Mouse (Mus musculus) layer of hippocampus, adult 8-10 months (tissue): ENCODE data around the gene Csmd2. TPM values are rescaled to one million over a fixed set of nuclear protein-coding genes. Genes with fewer than 3 reads are reported as not detected.

Source experiments
- DNase-seq, 2 experiments: peaks; one replicate each; pipeline ENCODE4 v3.0.0; 2022; ENCODE audit warnings: low spot score in 2 of 2
- total RNA-seq, 4 experiments: library from RNA; stranded (reverse); gene quantifications; 2 replicates each; pipeline ENCODE4 v1.2.4; 2022

Csmd2 gene
- total RNA-seq, 4 experiments from 2014 or later = 44.2 to 51.5 (median 46.8) TPM

DNA sequence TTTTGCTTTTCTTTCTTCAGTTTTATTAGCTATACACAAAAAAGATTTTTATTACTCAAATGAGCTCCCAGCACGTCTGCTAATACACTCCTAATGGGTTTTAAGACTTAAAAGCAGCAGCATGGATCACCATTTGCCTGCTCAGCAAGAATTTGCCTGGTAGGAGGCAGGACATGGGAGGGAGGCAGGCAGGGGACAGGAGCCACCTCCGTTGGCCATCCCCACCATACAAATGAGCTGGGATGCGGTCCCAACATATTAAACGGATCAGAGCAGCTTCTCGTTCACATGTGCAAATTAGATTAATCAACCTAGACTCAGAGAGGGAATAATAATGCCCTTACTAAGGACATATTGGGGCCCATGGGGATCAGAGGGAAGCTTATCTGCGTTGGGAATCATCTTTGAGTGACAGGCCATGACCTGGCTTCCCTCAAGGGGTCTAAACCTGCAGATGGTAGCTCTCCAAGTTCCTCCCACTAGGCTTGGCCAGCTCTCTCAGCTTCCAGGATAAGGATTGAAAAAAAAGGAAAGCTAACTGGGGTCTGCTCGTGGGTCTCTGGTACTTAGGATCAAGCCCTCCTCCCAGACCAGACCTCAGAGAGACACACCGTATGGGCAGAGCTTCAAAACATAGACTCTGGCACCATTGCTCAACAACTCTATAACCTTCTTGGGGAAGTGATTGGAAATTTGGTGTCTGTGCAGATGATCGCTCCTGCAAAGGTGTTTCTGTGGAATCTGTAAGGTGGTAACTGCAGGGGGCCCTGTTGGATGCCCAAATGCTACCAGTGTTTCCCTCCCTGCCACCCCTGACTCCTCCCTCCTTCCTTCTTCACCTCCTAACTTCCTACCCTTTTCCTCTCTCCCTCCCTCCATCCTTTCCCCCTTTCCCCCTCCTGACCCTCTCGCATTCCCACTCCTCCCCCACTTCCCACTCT, 153.8 kb downstream of the Csmd2 start:
- DNase-seq = no peak

DNA sequence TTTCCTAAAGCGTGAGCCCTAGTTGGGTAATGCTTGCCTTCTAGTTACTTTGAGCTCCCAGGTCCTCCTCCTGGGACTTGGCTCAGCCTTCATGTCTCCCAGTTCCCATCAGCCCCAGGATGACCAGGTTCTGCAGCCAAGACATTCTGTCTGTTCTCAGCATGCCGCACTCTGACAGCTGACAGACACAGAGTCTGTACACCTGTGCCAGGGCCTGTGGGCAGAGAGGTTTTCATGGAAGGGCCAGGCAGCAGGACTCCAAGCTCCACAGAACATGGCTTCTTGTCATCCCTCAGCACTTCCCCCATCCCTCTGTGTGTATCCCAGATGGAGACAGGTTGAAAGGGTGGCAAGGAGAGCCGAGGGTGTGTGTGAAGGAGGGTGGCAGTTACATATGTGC, 154.6 kb downstream of the Csmd2 start:
- DNase-seq = no peak

DNA sequence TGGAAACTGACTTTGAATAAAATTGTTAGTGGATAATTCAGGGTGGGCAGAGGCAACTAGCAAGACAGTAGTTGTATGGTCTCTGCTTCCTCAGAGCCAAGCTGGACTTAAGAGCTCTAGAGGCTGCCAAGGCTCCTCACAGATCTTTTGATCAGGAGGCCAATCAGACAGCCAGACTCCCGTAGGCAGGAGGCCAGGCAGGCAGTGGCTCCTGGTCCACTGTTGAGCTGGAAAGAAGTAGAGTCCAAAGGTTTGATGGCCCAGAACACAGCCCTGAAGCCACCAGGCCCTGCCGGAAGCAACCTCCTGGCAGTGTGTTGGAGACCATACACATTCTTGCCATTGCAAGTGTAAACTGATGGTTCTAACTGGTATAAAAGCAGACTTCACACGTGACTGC, 155.5 kb downstream of the Csmd2 start:
- no peak for DNase-seq

DNA sequence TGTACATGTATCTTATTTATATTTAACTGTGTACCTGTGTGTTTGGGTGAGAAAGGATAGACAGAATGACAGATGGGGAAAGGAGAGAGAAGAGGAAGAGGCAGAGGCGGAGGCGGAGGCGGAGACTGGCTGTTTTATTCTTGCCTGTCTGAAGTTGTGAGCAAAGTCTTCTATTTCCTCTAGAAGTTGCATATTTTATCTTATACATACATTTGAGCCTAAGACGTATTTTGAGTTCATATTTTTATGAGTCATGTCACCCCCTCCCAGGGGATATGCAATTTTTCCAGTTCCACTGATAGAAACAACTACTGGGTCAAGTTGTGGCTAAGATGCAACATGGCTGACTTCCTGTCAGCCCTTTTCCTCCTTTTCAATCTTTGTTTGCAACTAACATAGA, 161.9 kb downstream of the Csmd2 start:
- no peak for DNase-seq

DNA sequence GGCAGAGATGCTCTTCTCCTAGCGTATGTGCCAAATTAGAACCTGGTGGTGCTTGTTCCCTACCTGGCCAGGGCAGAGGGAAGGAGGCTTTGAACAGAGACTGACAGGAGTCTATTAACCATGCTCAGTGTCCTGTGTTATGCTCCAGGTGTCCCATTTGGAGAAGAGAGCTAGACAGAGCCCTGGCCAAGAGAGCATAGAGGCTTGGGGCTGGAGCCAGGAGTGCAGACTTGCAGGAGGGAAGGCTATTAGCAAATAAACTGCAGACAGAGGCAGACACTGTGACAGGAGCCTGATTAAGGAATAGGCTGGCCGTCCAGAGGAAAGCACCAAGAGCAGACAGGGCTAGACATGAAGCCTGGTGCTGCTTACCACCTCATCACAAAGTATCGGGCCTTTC, 164.4 kb downstream of the Csmd2 start:
- DNase-seq = no peak

DNA sequence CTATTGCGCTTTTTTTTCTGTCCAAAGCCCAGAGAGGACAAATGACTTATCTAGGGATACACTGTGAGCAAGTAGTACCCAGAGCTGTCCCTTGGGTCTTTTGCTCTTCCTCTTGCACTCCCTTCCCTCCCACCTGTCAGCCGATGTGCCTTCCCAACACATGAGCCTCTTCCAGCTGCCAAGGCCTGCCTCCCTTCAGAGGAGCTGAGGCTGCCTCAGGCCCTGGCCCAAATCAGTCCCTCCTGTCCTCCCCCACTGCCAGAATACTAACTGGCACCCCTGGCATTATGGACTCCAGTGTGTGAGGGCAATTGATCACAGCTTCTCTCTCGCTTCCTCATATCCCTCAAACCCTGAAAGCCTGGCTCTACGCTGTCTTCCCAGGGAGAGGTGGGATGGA, 165.5 kb downstream of the Csmd2 start:
- DNase-seq = no peak

DNA sequence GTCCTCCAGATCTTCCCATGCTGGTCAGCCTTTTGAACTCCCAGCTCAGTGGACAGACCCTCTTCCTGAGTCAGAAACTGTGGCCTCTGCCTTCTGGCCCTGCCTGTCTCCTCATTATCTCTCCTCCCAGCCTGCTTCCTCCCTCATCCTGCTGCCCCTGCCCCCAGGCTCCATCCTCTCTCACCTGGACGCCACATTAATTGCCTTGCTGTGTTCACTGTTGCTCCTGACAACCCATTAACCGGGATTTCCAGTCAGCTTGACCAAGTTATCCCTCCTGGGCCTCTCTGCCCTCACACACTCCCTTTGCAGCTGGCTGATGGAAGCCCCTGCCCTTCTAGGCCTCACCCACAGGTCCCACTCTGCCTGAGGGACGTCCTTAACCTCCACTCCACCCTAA, 167.6 kb downstream of the Csmd2 start:
- no peak for DNase-seq

DNA sequence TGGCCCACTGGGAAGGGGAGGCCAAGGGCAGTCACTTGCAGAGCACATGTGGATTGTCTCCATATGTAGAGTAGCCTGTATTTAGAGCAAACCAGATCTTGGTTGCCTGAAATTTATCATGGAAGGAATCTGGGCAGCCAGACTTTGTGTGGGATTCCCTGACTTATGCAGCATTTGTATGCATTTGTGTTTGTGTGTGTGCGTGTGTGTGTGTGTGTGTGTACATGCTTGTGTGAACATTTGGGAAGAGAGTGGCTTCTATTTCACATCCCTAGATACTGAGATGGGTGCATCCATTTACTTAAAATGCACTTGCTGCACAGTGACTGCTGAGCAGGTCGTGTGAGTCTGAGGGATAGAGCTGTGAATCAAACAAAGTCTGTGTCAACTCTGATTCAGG, 173.0 kb downstream of the Csmd2 start:
- DNase-seq = no peak

DNA sequence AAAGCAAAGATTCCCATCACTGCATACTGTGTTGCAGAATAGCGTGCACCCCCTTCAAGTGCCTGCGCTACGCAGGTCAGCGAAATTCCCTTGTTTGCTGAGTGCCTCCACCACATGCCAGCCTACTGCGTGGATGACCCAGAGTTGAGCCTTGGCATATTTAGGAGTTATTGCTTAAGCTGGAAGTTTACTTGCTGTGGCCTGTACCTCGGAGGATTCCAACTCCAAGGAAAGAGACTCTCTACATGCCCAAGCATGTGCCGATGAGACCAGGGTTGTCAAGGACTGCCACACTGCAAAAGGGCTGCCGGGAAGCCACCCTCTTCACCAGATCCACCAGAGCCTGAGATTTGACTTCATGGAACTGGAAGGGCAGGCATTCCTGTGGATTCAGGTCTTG, 182.5 kb downstream of the Csmd2 start:
- DNase-seq = no peak

DNA sequence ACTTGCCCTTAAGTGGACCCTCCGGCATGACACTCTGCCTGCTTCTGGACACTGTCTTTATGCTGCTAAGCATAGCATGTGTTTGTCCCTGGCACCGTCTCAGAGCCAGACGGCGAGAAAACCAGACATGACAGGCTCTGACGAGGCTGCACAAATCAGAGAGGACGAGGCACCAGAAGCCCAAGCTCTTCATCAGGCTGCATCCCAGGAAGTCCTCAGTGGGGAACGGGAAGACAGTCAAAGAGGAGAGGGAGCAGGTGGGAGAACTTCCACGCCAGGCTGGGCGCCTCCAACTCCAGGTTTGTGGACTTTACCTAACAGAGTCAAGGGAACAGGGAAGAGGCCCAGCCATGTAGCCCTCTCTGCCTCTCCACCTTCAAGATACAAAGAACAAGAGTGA, 183.6 kb downstream of the Csmd2 start:
- peak in 1 of 2 experiments; percentile 33 for DNase-seq

DNA sequence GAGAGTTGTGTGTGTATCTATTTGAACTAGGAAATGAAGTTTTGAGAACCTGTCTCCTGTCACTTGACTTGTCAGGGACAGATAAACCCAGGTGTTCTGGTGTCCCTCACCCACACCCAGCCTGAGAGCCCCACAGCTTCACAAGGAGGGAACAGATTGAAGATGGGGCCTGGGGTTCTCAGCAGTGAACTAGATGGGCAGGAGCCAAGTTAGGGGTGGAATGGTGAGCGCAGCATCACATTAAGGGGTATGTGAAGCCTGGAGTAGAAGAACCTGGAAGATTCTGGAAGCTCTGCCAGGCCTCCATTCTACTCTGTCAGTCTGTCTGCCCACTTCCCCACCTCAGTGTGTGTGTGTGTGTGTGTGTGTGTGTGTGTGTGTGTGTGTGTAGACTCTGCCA, 184.0 kb downstream of the Csmd2 start:
- no peak for DNase-seq

DNA sequence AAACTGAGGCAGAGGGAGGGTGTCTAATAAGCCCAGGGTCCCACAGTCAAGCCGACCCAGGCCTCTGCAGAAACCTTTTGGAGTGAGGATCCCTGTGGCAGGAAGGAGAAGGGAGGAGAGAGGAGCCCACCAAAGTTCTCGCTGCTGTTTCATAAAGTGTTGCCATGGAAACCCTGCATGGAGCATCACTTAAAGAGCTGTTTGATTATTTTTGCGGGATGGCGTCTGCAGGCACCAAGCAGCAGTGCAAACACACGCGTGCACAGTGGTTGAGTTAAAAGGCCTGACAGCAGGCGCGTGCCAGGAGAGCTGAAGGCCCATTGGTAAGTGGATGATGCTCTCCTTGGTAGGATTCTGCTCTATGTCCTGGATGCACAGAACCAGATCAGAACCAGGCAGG, 191.3 kb downstream of the Csmd2 start:
- no peak for DNase-seq

DNA sequence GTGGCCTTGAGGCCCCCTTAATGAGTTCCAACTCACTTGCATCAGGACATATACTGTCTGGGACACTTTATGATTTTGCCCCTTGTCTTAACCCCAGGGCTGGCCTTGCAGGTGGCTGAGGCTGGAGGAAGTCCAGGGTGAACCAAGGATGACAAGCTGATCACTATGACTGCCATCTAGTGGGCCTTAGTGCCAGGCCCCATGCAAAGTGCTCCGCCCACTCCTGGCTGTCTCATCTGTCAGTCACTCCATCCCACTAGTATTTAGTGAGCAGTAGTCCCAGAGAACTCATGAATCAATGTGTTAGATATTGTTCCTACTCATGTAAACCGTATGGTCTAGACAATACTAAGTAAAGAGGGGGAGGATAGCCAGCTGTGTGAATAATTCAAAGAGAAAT, 191.9 kb downstream of the Csmd2 start:
- DNase-seq = peak; percentile 37 to 56

DNA sequence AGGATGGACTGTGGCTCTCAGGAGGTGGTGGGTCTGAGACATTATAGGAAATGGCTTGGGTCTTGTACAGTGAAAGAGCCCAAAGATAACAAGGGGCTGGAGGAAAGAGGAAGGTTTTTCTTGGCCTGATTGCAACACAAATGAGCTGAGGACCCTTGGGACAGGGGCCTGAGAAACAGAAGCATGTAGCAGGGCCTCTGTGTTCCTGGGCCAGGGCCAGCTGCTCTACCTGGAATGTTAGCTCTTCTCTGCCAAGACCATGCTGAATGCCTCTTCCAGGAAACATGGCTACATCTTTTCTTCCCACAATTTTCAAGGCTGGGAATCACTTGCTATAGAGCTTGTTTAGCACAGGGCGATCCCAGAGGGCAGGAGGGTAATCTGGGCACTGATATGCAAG, 197.1 kb downstream of the Csmd2 start:
- DNase-seq = no peak

DNA sequence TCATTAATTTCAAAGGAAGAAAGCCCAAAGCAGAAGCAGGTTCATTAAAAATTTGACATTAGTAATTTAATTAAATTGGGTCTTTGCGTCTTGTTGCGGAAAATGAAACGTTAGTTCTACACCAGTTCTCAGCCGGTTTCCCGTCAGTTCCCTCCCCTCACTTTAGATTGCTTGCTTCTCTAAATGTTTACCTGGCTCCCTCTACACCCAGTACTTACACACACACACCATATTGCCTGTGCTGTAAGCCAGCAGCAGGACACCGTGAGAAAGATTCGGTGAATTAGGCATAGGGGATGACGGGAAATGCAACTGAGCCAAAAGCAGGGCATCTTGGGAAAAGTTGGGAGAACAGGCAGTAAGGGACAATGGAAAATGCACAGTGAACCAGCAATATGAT, 206.8 kb downstream of the Csmd2 start:
- no peak for DNase-seq

DNA sequence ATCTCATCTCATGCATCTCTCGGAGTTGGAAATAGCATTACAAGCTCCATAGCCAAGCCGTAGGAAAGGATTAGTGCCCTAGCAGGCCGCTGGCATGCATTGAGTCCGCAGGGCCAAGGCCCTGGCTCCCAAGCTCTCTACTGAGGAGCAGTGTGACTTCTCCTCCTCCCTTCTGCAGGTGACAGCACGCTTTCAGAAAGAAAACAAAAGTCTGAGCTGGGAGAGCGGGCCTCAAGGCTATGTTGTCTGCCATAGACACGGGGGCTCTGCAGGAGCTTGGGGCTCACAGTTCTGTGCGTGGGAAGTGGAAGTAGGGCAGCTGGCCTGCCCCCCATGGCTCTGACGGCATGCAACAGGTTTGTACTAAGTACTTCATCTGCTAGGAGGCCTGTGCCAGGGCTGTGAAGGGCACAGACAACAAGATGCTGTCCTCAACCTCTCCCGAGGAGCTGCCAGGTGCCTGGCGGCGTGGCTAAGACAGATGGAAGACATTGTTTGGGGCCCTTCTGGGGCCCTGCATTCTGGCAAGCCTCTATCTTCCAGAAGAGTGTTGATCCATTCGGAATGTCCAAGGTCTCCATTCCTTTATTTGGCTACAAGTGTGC, 230.4 kb downstream of the Csmd2 start:
- peak in 1 of 2 experiments; percentile 23 for DNase-seq

DNA sequence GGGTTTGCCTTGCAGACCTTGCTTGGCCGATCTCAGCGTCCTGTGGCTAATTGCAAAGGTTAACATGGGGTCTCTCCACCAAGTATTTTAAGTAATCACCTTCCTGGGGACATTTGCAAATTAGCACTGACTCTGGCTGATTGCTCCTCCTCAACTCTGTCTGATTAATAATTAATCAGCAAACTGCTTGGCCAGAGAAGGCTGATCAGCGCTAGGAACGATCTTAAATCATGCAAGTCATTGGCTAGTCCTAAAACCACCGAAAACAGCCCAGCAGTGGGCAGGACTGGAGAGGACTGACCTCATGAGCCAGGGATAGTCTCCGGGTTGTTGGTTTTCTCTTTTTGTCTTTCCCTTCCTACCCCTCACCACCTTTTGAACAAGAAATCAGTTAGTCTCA, 236.8 kb downstream of the Csmd2 start:
- DNase-seq = no peak

DNA sequence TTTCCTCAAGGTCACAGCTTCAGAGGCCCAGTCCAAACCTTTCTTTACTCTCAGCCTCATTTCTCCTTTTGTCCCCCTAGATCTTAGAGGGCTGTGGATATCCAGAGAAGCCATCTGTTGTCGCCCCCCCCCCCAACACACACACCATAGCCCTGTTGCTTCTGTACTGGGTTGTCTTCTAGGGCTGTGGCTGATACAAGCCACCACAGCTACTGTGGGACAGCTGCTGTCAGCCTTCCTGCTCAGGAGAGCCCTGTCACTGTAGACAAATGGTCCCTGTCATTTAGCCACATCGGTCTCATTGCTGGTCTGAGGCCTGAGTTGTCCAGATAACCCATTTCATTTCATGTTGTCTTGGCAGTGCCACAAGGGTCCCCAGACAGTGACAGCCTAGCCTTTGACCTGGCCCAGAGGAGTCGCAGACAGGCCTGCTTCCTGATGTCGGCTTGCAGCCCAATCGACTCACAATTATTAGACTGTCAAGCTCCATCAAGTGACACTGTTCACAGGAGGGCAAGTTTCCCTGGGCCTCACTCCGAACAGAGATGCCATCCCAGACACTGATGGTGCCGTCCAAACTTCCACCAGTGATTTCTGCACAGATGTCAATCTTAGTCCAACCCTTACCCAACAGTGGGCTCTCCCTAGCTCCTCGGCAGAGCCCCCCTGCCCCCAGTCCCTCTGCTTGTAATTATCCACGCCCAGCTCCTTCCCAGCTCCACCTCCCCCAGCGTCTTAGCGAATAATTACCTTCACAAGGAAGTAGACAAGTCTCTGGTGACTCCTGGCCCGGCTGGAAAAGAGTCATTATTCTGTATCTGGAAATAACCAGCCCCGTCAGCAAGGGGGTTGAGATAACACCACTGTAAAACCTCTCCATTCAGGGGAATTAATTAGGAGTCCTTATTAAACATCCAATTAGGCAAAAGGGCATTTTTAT, 240.0 kb downstream of the Csmd2 start:
- DNase-seq = no peak

DNA sequence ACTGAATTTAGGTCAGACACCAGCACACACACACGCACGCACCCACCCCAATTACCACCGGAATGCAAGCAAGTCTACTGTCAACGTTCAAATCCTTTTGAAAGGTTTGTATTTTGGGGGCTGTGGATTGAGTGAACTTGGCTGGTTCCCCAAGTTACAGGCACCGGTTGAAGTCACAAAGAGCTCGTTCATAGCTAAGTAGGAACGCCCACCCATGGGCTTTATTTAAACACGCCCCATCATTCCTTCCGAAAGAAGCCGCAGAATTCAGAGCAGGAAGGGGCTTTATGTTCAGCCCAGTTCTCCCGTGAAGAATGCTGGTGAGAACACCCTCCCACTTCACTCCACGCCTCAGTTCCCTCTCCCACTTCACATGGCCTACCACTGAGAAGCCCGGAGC, 245.8 kb downstream of the Csmd2 start:
- no peak for DNase-seq

DNA sequence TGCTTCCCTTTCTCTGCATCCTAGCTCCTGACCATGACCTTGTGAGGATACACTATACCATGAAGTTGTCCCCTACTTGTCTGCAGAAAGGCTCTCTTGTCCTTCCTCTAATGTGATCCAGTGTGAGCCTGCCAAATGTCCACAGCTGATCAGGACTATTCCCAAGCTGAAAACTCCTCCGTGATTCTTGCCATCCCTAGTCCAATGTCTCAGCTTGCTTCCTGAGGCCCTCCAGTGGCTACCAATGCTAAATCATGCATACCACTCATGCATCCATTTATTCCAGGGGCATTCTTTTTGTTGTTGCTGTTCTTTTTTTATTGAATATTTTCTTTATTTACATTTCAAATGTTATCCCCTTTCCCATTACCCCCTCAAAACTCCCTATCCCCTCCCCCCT, 251.5 kb downstream of the Csmd2 start:
- no peak for DNase-seq

DNA sequence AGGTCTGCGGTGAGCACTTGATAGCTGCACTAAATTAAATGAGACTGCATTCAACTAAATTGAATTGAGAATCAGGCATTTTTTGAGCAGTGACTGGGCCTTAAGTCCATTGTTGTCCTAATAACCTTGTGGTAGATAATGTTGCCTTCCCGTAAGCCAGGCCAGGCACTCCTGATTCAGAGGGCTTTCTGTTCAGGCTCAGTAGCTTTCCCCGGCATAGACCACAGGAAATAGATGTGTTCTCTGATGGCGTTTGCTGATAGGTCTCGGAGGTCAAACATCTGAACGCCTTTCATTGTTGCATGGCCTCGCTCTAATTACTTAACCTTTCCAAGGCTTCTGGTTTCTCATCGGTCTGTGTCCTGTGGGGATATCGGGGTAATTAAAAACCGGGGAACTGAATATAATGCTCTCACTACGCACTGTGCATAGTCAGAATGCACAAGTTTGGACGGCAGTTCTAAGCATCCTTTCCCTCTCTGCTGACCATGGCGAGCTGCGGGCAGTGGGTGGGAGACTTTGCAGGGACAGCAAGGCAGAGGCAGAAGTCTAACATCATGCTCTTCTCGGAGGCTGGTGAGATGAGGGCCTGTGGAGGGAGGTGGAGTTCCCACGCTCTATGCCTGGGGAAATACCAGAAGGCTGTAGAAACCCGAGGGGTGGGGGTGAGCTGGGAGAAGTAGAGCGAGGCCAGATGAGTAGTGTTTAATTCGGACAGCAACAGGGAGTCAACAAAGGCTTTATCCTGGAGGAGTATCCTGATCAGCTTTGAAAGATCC, 253.6 kb downstream of the Csmd2 start:
- no peak for DNase-seq
